Mouse (Mus musculus): ENCODE results near the gene Ttc27. TPM values are rescaled to one million over a fixed set of nuclear protein-coding genes. Genes with fewer than 3 reads are reported as not detected.
A peak's percentile ranks its signal among the peaks of the same experiment; 100 is the strongest.

Ttc27 gene
- polyA plus RNA-seq, 1 experiment: 5.3 TPM

DNA sequence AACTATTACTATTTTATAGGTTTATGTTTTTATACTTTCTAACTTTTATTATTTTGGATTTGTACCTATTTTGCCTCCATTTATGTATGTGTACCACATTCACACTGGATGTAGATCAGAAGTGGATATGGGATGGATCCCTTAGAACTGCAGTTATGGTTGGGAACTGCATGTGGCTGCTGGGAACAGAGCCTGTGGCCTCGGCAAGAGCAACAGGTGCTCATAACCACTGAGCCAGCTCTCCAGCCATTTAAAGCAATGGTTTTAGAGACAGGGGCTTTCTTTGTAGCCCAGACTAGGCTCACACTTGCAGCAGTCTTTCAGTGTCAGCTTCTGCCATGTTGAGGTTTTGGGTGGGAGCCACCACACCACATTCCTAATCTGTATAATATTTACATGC, 32.1 kb downstream of the Ttc27 start:
- no peak for TF ChIP-seq CTCF (conservative IDR thresholded peaks at IDR 0.05; ENCODE audit: insufficient read depth, insufficient read length, low read depth, low read length)
- no peak for TF ChIP-seq POLR2A (IDR thresholded peaks at IDR 0.05; ENCODE audit: low read depth, low read length)
- 70% methylated on average over 1 of the region's 1 CpGs for WGBS
- DNase-seq: no peak
- no peaks in the 10 kb centered on the region for H3K4me1 ChIP-seq (ENCODE audit: control insufficient read depth, insufficient read depth, low read length)
- no peaks in the 10 kb centered on the region for H3K27me3 ChIP-seq (replicated peaks; ENCODE audit: control insufficient read depth, insufficient read depth, low read length)
- no peak overlapping the region for H3K4me3 ChIP-seq (ENCODE audit: insufficient read depth, low read depth, low read length)
- no peaks in the 10 kb centered on the region; the same call in 1 of the 2 replicates for H3K36me3 ChIP-seq (ENCODE audit: control insufficient read depth, insufficient read depth, low read length)
- H3K27ac ChIP-seq (ENCODE audit: insufficient read depth, low read depth, low read length): no peak overlapping the region

DNA sequence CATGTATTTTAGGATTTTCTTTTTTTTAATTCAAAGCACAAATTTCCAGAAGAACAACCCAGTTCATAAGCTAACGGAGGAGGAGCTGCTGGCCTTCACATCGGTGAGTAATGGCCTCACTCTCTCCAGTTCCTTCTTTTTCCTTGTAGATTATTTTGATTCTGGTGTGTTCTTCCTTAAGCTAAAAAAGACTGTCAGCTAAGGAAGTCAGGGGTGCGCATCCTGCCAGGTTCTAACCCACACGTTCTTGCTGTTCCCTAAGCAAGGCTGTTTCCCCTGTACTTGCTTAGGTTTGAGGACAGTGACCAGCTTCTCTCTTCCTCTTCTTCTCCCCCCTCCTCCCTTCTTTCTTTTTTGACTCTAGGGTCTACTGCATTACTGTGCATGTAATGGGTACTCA, 33.5 kb downstream of the Ttc27 start:
- Histone ChIP-seq H3K27me3 (replicated peaks; ENCODE audit: control insufficient read depth, insufficient read depth, low read length) (no peaks in the 10 kb centered on the region), H3K4me1 (ENCODE audit: control insufficient read depth, insufficient read depth, low read length) (no peaks in the 10 kb centered on the region)
- 82% methylated on average over 4 of the region's 4 CpGs for WGBS

DNA sequence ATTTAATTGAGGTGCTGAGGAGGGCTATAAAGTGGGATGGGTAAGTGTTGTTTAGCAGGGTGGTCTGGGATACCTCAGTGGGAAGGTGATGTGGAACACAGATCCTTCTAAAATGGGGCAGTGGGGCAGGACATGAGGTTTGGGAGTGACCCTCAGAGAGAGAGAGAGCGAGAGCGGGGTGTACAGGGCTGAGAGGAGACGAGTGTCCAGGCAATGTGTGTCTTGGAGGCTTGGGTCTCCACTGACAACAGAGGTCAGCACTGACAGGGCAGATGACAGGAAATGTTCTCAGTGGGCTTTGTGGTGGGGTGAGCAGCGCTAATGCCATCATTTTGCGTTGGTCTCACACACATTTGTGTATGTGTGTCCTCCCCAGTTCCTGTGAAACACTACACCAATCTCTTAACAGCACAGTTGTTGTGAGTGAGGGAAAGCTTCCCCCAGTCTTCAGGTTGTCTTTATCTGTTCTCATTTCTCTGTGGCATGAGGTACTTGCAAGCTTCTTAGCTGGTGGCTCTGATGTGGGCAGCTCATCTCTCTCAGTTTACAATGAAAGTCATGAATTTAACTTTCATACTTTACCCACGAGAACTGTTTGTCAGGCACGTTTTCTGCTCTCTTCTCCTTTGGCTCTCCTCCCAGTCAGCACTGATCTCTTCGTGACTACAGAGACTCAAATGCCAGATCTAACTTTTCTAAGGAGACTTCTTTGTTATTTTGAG, 35.5 kb downstream of the Ttc27 start:
- 72% methylated on average over 8 of the region's 8 CpGs for WGBS
- no peak for DNase-seq
- no peak overlapping the region for H3K4me3 ChIP-seq (ENCODE audit: insufficient read depth, low read depth, low read length)

More for the DNA sequence above, 33.5 kb downstream of the Ttc27 start:
- DNase-seq: no peak
- H3K36me3 ChIP-seq (ENCODE audit: control insufficient read depth, insufficient read depth, low read length): no peaks in the 10 kb centered on the region; the same call in 1 of the 2 replicates
- TF ChIP-seq POLR2A (IDR thresholded peaks at IDR 0.05; ENCODE audit: low read depth, low read length) (no peak), CTCF (conservative IDR thresholded peaks at IDR 0.05; ENCODE audit: insufficient read depth, insufficient read length, low read depth, low read length) (no peak)
- H3K4me3 ChIP-seq (ENCODE audit: insufficient read depth, low read depth, low read length): no peak overlapping the region
- H3K27ac ChIP-seq (ENCODE audit: insufficient read depth, low read depth, low read length): no peak overlapping the region

DNA sequence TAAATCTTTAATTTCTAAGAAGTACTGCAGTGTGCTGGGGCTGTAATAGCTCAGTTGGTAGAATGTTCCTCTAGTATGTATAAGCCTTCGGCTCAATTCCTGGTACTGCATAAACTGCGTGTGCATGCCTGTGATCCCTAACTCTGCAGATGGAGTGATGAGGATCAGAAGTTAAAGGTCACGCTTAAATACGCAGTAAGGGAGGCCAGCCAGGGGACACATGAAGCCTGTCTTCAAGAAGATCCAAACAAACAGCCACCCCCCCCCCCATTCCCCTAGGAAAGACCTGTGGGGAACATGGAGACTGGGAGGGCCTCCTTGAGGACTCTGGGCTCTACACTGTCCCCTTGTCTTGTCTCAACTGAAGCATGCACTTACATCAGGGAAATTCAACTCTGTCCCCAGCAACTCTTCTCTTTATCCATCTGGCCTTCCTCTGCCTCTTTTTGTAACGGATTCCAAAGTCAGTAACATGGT, 36.1 kb downstream of the Ttc27 start:
- 74% methylated on average over 5 of the region's 5 CpGs for WGBS
- H3K4me1 ChIP-seq (ENCODE audit: control insufficient read depth, insufficient read depth, low read length): no peaks in the 10 kb centered on the region
- TF ChIP-seq POLR2A (IDR thresholded peaks at IDR 0.05; ENCODE audit: low read depth, low read length) (no peak), CTCF (conservative IDR thresholded peaks at IDR 0.05; ENCODE audit: insufficient read depth, insufficient read length, low read depth, low read length) (no peak)
- no peaks in the 10 kb centered on the region; the same call in 1 of the 2 replicates for H3K36me3 ChIP-seq (ENCODE audit: control insufficient read depth, insufficient read depth, low read length)
- DNase-seq: no peak
- no peak overlapping the region for H3K4me3 ChIP-seq (ENCODE audit: insufficient read depth, low read depth, low read length)
- no peak overlapping the region for H3K27ac ChIP-seq (ENCODE audit: insufficient read depth, low read depth, low read length)
- no peaks in the 10 kb centered on the region for H3K27me3 ChIP-seq (replicated peaks; ENCODE audit: control insufficient read depth, insufficient read depth, low read length)

More for the DNA sequence above, 35.5 kb downstream of the Ttc27 start:
- no peaks in the 10 kb centered on the region for H3K4me1 ChIP-seq (ENCODE audit: control insufficient read depth, insufficient read depth, low read length)
- TF ChIP-seq POLR2A (IDR thresholded peaks at IDR 0.05; ENCODE audit: low read depth, low read length) (no peak), CTCF (conservative IDR thresholded peaks at IDR 0.05; ENCODE audit: insufficient read depth, insufficient read length, low read depth, low read length) (no peak)
- H3K36me3 ChIP-seq (ENCODE audit: control insufficient read depth, insufficient read depth, low read length): no peaks in the 10 kb centered on the region; the same call in 1 of the 2 replicates
- H3K27me3 ChIP-seq (replicated peaks; ENCODE audit: control insufficient read depth, insufficient read depth, low read length): no peaks in the 10 kb centered on the region
- H3K27ac ChIP-seq (ENCODE audit: insufficient read depth, low read depth, low read length): no peak overlapping the region

DNA sequence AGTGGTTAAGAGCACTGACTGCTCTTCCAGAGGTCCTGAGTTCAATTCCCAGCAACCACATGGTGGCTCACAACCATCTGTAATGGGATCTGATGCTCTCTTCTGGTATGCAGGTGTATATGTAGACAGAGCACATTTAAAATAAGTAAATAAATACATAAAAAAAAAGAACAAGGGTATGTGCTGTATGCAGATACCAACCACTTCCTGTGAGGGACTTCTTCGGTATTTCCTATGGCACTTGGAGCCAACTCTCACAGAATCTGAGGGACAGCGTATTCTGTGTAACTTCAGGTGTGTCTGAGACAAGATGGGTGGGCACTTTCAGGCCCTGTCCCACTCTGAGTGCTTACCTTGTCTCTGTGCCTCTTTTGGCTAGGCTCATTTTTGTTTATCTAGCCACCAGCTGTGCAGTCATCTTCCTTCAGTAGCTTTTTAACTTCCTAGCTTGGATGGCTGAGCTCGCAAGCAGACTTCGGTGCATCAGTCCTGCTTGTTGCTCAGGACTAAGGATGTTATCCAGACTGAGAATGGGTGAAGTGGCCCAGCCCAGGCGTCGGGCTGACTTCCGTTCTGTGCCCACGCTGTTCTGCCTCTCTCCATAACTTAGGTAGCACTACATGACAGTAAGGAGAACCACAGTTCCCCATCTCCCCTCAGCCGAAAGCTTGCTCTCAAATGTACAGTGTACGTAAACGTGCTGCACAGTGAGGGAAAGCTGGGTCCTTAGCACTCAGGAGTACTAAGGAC, 37.0 kb downstream of the Ttc27 start:
- Histone ChIP-seq H3K27ac (ENCODE audit: insufficient read depth, low read depth, low read length) (no peak overlapping the region), H3K36me3 (ENCODE audit: control insufficient read depth, insufficient read depth, low read length) (no peaks in the 10 kb centered on the region; the same call in 1 of the 2 replicates), H3K27me3 (replicated peaks; ENCODE audit: control insufficient read depth, insufficient read depth, low read length) (no peaks in the 10 kb centered on the region), H3K4me3 (ENCODE audit: insufficient read depth, low read depth, low read length) (no peak overlapping the region), H3K4me1 (ENCODE audit: control insufficient read depth, insufficient read depth, low read length) (no peaks in the 10 kb centered on the region)
- 93% methylated on average over 11 of the region's 11 CpGs for WGBS
- no peak for TF ChIP-seq POLR2A (IDR thresholded peaks at IDR 0.05; ENCODE audit: low read depth, low read length)
- no peak for TF ChIP-seq CTCF (conservative IDR thresholded peaks at IDR 0.05; ENCODE audit: insufficient read depth, insufficient read length, low read depth, low read length)
- no peak for DNase-seq

DNA sequence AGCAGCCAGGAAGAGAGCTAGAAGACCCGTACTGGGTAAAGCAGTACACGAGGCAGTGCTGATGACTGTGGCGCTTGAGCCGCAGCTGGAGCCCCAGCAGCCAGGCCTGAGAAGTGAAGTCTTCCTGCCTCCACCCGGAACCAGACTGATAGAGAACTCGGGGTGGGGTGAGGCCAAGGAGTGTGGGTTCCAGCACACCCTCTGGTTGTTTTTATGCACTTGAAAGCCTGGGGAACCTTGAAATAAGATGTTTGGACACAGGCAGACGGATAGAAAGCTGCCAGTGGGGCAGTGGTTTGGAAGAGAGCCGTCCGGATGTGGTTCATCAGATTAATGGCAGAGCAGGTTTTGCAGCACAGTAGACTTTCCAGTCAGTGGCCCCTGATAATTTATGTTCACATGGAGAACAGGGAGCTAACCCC, 51.9 kb downstream of the Ttc27 start:
- TF ChIP-seq CTCF (conservative IDR thresholded peaks at IDR 0.05; ENCODE audit: insufficient read depth, insufficient read length, low read depth, low read length): no peak
- TF ChIP-seq POLR2A (IDR thresholded peaks at IDR 0.05; ENCODE audit: low read depth, low read length): no peak
- Histone ChIP-seq H3K27me3 (replicated peaks; ENCODE audit: control insufficient read depth, insufficient read depth, low read length) (no peaks in the 10 kb centered on the region), H3K27ac (ENCODE audit: insufficient read depth, low read depth, low read length) (no peak overlapping the region), H3K4me1 (ENCODE audit: control insufficient read depth, insufficient read depth, low read length) (no peaks in the 10 kb centered on the region), H3K4me3 (ENCODE audit: insufficient read depth, low read depth, low read length) (no peak overlapping the region), H3K36me3 (ENCODE audit: control insufficient read depth, insufficient read depth, low read length) (no peaks in the 10 kb centered on the region)
- peak; percentile 5 for DNase-seq
- 50% methylated on average over 9 of the region's 9 CpGs for WGBS

DNA sequence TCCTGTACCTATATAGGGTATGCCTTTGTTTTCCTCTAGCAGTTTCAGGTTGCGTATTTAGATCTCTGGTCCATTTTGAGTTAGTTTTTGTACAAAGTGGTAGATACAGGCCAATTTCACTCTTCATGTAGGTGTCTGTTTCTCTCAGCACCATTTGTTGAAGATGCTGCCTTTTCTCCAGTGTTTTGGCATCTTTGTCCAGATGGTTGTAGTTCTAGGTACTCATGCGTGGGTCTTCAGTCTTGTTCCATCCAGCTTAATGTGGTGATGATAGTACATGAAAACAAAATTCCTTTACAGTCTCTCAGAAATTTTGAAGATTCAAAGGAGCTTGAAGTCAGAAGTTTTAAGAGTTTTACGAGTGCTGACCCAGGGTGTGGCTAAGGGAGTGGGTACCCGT, 54.8 kb downstream of the Ttc27 start:
- WGBS: 95% methylated on average over 4 of the region's 4 CpGs
- DNase-seq: no peak
- H3K27me3 ChIP-seq (replicated peaks; ENCODE audit: control insufficient read depth, insufficient read depth, low read length): no peaks in the 10 kb centered on the region
- H3K27ac ChIP-seq (ENCODE audit: insufficient read depth, low read depth, low read length): no peak overlapping the region
- H3K4me3 ChIP-seq (ENCODE audit: insufficient read depth, low read depth, low read length): no peak overlapping the region
- no peaks in the 10 kb centered on the region for H3K4me1 ChIP-seq (ENCODE audit: control insufficient read depth, insufficient read depth, low read length)
- TF ChIP-seq POLR2A (IDR thresholded peaks at IDR 0.05; ENCODE audit: low read depth, low read length) (no peak), CTCF (conservative IDR thresholded peaks at IDR 0.05; ENCODE audit: insufficient read depth, insufficient read length, low read depth, low read length) (no peak)
- H3K36me3 ChIP-seq (ENCODE audit: control insufficient read depth, insufficient read depth, low read length): no peaks in the 10 kb centered on the region
